Mouse (Mus musculus): ENCODE results near the gene Cfap100.

Gene Cfap100

GRCm38 (mm10) chr6:90428380-90428974 lies at the start of gene Cfap100:
Gene Cfap100, minus strand, starts transcription at chr6:90428797.
- peak; percentile 71 to 83 for DNase-seq

GRCm38 (mm10) chr6:90476941-90477518 lies 48.4 kb upstream of the Cfap100 start:
- DNase-seq = peak; percentile 85 to 86

- DNase-seq = peak; percentile 58 to 74
These were observed 47.2 kb upstream of the Cfap100 start for GRCm38 (mm10) chr6:90475854-90476212.

- DNase-seq = no peak
These were observed 46.7 kb upstream of the Cfap100 start for GRCm38 (mm10) chr6:90475176-90475853.

GRCm38 (mm10) chr6:90474361-90474750 lies 45.8 kb upstream of the Cfap100 start:
- no peak for DNase-seq

GRCm38 (mm10) chr6:90473630-90474360 lies 45.2 kb upstream of the Cfap100 start:
- DNase-seq = no peak

- no peak for DNase-seq
These were observed 44.1 kb upstream of the Cfap100 start for GRCm38 (mm10) chr6:90472697-90473096.

- DNase-seq = no peak
These were observed 43.5 kb upstream of the Cfap100 start for GRCm38 (mm10) chr6:90472079-90472478.

- no peak for DNase-seq
These were observed 42.4 kb upstream of the Cfap100 start for GRCm38 (mm10) chr6:90470947-90471541.

- DNase-seq = no peak
These were observed 41.7 kb upstream of the Cfap100 start for GRCm38 (mm10) chr6:90470255-90470654.

- DNase-seq = no peak
These were observed 40.4 kb upstream of the Cfap100 start for GRCm38 (mm10) chr6:90469041-90469440.

- no peak for DNase-seq
These were observed 39.6 kb upstream of the Cfap100 start for GRCm38 (mm10) chr6:90468216-90468615.

GRCm38 (mm10) chr6:90466847-90467410 lies 38.3 kb upstream of the Cfap100 start:
- peak; percentile 66 to 76 for DNase-seq

GRCm38 (mm10) chr6:90466079-90466478 lies 37.5 kb upstream of the Cfap100 start:
- no peak for DNase-seq

GRCm38 (mm10) chr6:90465028-90465640 lies 36.5 kb upstream of the Cfap100 start:
- no peak for DNase-seq

- no peak for DNase-seq
These were observed 35.4 kb upstream of the Cfap100 start for GRCm38 (mm10) chr6:90463890-90464421.

GRCm38 (mm10) chr6:90463228-90463862 lies 34.7 kb upstream of the Cfap100 start:
- peak; percentile 98 for DNase-seq

- DNase-seq = no peak
These were observed 34.2 kb upstream of the Cfap100 start for GRCm38 (mm10) chr6:90462841-90463227.

GRCm38 (mm10) chr6:90462181-90462706 lies 33.6 kb upstream of the Cfap100 start, which contains the start of gene Klf15:
Gene Klf15, plus strand, starts transcription at chr6:90462576.
- peak; percentile 85 to 87 for DNase-seq

GRCm38 (mm10) chr6:90461771-90462170 lies 33.2 kb upstream of the Cfap100 start:
- DNase-seq = no peak

GRCm38 (mm10) chr6:90461181-90461580 lies 32.6 kb upstream of the Cfap100 start:
- DNase-seq = no peak
